Mouse (Mus musculus) embryo, embryonic 9.5 days (tissue): Measurements from ENCODE around the gene Nol3.
A peak's percentile ranks its signal among the peaks of the same experiment; 100 is the strongest.

Experiments used
- DNase-seq: peaks from one replicate; pipeline ENCODE4 v3.0.0-alpha.2; 2017; ENCODE audit errors: extremely low spot score

The Nol3 gene

DNA sequence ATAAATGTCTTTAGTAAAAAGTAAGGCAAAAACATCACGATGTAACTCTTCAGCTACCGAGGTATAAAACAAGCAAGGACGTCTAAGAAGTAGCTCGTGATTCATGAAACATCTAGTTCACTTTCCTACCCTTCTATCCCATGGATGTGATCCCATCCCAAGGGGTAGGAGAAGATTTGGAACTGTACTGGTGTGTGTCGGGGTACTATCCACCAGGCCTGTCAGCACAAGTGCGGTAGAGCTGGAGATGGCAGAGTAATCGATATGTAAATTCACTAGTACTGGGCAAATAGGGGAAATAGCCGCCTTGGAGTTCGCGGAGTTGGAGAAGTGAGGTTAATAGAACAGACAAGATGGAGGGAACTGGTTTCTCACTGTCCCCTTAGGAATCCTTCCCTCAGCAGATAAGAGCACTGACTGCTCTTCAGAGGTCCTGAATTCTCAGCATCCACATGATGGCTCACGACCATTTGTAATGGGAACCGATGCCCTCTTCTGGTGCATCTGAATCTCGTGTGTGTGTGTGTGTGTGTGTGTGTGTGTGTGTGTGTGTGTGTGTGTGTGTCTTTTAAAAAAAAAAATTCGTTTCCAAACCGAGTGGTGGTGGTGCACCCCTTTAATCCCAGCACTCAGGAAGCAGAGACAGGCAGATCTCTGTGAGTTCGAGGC is 12.6 kb upstream of the Nol3 start:
- DNase-seq: no peak

DNA sequence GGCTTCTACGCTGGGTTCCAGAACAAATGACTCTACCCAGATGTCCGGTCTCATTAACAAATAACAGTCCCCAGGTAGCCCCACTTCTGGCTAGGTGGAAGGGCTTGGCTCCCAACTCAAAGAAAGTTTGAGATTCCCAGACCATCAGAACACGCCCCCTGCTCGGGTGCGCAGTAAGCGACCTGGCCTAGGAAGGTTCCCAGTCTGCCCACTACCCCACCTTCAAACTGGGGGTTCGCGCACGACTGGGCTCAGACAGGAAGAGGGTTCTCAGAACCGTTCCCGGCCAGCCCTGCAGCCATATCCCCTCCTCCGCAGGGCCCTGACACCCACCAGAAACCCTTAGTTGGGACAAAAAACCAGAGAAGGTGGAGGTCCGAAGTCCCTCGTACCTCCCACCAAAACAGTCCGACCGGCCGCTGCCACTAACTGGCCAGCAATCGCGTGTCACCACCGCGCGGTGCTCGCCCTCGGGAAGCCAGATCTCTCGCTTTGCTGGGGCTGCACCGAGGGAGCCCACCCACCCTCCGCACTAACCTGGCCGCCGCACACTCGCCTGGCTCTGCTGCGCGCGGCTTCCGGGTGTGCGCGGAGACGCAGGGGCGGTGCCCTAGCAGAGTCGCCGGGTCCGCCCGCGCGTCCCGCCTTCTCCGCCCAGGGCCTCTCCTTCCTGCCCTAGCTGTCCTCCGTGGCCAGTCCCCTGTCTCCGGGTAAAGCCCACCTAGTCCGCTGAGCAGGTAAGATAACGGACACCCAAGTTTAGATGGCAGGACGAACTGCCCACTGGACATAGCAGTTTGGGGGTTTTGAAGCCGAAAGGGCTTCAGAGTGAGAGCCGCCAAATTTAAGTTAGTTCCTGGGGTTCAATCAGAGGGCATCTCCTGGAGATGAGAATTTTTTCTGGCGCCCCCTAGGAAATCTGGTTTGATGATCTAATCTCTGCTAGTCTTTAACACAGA is 11.6 kb upstream of the Nol3 start, which contains the start of the genes Tradd and Fbxl8:
Tradd (minus strand) TSS at position 586 of the 959 bp plus-strand sequence.
Fbxl8 (plus strand) TSS at position 625 of the 959 bp plus-strand sequence.
- peak; percentile 78 for DNase-seq

DNA sequence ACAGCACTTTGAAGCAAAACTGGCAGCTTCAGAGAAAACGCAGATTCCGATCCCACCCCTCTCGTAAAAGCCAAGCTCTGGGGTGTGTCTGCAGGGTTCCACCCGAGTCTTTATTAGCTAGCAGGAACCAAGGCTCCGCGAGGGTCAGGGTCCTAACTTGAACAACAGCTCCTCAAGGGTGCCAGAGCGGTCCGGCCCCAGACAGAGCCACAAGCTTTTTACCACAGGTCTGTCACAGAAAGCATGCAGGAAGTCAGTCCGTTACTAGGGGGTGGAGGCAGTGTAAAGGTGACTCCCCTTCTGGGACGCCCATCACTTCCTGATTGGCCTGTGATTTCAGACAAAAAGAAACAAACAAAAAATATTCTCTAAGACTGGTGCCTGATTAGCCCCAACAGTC is 10.8 kb upstream of the Nol3 start:
- no peak for DNase-seq

DNA sequence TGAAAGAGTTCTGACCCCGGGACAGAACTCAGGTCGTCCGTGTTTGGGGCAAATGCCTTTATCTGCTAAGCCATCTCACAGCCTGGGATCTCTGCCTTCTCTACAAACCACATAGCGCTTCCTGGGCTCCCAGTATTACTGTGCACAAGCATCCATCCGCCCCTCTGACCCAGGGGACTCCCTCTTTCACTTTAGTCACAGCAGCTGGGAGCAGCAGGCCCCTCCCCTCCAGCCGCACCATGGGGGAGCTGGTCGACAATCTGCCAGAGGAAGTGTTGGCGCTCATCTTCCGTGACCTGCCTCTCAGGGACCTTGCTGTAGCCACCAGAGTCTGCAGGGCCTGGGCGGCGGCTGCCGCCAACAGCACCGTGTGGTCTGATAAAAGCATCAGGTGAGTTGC is 9.2 kb upstream of the Nol3 start:
- DNase-seq: no peak

DNA sequence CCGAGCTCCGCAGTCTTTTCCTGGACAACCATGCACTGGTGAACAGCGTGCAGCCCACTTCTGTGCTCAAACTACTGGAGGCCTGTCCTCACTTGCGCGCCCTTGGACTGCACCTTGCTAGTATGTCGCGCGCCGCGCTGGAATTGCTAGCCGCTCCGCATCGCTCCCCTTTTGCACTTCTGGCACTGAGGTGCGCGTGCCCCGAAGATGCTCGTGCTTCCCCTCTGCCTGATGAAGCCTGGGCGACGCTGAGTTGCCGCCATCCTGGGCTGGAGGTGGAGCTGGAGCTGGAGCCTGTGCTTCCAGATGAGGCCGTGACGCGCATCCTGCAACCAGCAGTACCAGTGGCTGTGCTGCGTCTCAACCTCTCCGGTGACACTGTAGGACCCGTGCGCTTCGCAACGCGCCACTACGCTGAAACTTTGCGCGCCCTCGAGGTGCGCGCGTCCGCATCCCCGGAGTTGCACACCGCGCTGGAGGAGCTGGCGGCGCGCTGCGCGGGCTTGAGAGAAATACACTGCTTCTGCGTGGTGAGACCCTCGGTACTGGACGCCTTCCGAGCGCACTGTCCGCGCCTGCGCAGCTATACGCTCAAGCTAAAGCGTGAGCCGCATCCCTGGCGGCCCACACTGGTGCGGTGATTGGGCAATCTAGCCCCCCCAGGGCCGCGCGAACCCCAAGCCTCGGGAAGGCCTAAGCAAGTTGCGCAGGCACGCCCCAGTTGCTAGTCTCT is 7.4 kb upstream of the Nol3 start:
- DNase-seq: no peak

DNA sequence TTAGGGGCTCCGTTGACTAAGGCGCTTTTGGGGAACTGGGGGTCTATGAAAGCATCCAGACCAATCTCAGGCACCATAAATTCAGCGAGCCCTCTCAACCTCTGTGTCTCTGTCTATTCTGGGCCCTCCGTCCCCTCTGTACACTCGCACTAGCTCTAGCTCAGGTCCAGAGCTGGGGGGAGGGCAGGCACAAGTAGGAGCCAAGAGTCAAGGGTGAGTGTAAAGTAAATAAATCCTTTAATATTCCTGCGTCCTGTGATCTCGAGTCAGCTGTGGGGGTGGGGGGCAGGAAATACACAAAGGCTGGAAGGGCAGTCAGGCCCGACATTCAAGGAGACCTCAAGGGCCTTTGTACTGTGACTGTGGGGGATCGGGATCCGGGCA is 6.9 kb upstream of the Nol3 start:
- no peak for DNase-seq

DNA sequence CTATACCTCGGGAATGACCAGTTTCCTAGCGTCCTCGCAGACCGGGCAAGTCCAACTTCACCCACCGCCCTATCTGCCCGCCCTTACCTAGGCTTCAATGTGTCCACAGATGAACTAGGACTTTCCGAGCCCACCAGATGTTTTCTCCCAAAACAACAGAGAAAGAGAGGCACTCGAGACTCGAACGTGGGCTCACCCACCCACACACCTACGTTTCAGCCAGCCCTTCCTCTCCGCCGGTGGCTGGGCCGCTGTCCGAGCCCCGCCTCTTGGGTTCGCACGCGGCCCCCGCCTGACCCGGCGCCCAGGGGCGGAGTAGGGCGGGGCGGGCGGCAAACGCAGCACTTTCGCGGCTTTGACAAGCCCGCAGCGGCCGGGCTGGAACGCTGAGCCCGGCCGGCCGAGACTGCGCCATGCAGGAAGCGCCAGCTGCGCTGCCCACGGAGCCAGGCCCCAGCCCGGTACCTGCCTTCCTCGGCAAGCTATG is 6.4 kb upstream of the Nol3 start, which contains the start of gene Hsf4:
Hsf4 (plus strand) TSS at position 341 of the 487 bp plus-strand sequence.
- DNase-seq: no peak

DNA sequence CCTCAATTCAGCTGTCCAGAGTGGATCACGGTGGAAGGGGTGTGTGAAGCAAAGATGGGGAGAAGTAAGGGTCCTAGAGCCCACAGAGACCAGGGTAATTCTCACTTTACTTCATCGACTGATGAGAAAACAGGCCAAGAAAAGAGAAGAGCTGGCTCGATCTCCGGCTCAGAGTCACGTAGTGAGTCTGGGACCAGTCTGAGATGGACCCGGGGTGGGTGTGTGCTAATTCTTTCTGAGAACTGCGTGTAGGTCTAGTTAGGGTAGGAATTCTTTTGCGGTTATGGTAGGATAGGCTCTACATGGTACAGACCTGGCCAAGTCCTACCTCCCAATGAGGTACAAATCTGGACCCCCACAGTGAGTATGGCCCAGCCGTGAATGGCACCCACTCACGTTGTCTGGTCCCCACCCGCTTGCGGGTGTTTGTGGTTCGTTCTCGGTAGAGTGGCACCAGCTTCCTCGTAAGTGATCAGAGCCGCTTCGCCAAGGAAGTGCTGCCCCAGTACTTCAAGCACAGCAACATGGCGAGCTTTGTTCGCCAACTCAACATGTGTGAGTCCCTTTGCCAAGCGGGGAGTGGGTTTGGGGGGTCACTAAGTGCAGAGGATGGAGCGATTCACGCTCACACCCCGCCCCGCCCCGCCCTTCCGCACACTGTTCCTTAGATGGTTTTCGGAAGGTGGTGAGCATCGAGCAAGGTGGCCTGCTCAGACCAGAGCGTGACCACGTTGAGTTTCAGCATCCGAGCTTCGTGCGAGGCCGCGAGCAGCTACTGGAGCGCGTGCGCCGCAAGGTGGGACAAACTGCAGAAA is 5.6 kb upstream of the Nol3 start:
- DNase-seq: no peak

DNA sequence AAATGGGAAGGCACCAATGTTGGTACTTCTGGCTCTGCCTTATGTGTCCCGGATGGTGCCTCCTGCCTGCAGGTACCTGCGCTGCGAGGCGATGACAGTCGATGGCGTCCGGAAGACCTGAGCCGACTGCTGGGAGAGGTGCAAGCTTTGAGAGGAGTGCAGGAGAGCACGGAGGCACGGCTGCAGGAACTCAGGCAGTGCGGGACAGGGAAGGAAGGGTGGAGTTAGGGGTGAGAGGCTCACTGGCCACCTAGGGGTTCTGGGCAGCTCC is 5.1 kb upstream of the Nol3 start:
- DNase-seq: no peak

DNA sequence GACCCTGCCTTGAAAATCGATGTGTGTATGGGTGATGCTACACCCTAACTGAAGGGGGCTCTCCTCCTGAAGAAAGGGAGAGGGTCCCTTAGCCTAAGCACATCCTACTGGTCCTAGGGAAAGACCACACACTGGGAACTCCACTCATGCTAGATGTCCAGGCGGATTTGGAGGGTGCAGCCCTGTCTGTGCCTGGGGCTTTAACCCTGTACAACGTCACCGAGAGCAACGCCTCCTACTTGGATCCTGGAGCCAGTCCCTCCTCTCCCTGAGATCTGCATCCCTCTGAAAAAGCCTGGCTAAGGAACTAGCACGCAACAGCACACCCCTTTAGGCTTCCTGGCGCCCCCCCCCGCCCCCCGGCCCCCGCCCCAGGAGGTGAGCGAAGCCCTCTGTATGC is 553 bp upstream of the Nol3 start:
- DNase-seq: no peak

DNA sequence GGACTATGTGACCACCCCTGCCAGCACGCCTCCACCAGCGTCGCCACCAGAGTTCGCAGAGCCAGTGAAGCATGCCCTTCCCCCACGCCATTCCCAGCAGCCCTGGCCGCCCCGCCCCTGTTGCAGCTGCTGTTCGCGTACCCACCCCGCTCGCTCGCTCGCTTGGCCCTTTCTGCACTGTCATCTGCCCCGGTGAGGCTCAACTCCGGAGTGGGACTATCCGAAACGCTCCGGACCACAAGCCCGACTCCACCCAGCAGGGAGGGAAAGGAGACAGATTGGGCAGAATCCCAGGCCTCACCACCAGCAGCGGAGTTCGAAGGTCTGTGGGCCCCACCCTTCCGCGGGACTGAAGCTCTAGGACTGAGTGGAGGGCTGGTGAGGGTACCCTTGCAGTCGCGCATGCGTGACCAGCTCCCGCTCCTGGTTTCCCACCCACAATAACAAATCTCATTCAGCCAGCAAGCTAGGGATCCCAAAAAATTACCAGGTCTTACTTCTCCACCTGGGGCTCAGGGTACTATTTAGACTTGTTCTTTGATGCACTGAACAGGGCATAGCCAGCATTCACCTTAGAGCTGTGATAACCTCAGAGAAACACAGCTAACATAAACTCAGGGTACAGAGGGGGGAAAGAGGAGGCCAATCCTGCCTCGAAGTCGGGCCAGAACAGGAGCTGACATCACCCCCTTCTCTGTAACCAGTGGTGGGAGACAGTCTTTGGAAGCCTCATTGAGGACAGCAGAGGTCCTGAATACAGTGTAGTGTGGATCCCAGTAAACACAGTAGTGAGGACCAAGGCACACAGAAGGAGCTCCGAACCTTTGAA is 566 bp downstream of the Nol3 start:
- no peak for DNase-seq

DNA sequence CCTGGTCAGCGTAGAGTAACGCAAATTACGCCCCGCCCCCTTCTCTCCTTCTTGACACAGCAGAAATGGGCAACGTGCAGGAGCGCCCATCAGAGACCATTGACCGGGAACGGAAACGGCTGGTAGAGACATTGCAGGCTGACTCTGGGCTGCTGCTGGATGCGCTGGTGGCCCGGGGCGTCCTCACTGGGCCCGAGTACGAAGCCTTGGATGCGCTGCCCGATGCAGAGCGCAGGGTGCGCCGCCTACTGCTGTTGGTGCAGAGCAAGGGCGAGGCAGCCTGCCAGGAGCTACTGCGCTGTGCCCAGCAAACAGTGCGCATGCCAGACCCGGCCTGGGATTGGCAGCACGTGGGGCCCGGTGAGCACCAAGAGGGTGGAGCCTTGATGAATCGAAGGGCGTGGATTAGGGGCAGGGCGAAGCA is 3.0 kb downstream of the Nol3 start:
- no peak for DNase-seq

DNA sequence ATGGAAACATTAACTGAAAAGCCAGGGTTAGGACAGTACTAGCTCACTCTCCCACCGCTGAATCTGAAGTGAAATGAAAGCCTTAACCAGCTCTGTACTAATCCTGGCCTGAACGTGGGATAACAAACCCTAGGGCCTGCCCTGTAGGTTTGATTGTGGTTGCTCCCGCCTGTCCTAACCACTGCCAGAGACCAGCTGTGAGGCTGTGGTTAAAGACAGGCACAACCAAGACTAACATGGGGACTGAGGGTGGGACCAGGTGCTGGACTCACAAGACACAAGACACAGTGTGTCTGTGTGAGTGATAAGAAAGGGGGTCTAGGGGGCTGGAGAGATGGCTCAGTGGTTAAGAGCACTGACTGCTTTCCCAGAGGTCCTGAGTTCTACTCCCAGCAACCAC is 4.6 kb downstream of the Nol3 start:
- no peak for DNase-seq

DNA sequence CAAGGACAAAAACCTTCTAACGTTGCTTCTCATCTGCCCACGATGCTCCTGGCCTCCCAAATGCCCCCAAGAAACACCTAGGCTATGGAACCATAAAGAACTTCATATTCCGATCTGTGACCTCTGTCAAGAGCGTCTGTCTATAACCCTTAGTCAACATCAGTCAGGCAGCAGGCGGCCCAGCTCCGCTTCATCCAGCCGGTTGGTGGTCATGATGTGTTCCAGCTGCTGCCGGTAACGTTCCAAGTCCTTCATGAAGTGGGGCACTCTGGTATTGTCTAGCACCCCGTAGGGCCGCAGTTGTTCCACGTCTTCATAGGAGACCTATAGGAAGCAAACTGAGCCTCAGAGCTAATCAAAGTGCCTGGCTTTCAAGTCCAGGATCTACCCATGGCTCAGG is 5.9 kb downstream of the Nol3 start:
- no peak for DNase-seq

DNA sequence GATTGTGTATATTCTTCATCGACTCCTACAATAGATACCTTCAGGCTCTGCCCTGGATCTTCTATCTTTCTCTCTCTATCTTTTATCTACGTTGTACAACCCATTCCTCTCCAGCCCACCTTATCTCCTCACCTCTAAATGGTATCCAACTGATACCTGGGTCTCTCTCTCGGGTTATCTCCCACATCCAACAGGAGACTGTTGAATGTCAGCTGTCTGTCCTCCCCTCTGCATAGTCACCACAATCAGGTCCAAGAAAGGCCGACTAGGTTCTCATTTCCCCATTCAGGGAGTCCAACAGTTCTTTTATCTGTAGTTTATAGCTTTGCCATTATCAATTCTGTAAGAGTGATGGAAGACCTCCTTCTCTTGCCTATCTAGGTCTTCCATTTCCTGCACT is 6.3 kb downstream of the Nol3 start:
- no peak for DNase-seq

DNA sequence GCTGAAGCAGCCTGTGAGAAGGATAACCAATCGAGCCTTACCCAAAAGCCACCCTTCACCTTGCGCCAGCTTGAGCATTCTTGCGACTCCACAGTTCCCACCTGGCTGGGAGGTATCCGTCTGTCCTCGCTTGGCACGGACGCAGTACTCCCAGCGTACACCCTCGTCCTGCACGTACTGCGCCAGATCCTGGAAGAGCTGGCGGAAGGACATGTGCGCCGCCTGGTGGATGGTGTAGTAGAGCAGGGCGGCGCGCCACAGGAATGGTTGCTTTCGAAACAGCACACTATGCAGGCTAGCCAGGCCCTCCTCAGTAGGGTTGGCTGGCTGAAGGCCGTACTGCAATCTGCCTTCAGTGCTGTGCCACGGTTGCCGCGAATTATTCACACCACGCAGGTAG is 7.1 kb downstream of the Nol3 start:
- peak; percentile 42 for DNase-seq

DNA sequence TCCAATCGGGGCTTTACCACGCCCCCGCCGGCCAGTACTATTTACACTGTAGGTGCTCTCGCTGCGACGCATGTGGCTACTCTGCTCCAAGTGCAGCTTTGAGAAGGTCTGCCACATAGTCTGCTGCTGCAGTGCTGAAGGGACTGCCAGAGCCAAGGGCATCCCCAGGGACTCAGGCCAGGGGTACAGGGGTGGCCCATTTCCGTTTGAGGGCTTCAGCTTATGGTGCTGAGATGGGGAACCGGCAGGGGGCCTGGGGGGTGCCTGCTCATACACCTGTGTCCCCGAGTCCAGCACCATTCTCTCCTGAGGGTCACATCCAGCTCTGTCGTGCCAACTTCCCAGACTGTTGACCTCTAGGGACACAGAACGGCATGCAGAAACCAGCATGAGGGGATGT is 9.6 kb downstream of the Nol3 start:
- no peak for DNase-seq

DNA sequence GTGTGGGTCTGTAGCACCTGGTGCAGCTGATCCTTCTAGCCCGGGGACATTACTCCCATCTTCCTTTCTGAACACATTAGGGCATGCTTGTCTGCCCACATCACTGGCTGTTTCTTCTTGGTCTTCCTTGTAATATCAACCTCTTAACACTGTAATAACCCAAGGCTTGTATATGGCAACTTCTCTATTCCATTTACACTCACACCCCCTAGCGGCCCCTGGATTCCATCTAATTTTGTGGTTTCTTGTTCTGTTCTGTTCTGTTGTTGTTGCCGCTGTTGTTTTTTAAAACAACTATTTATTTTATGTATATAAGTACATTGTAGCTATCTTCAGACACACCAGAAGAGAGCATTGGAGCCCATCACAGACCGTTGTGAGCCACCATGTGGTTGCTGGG is 11.0 kb downstream of the Nol3 start:
- DNase-seq: no peak

DNA sequence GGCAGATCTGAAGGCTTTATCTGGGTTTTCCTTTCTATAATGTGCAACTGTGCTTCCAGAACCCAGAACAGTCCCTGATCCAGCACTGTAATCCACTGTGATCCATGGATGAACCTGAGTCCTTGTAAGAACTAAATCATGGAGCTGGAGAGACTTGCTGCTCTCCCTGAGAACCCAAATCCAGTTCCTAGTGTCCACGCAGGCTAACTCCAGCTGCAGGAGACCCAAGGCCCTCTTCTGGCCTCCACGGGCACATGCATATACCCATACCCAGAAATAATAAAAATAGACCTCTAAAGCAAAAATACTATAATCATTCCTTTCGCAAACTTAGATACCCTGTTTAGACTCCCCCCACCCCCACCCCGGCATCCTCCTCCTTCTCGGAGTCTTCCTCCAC is 12.3 kb downstream of the Nol3 start:
- DNase-seq: no peak

DNA sequence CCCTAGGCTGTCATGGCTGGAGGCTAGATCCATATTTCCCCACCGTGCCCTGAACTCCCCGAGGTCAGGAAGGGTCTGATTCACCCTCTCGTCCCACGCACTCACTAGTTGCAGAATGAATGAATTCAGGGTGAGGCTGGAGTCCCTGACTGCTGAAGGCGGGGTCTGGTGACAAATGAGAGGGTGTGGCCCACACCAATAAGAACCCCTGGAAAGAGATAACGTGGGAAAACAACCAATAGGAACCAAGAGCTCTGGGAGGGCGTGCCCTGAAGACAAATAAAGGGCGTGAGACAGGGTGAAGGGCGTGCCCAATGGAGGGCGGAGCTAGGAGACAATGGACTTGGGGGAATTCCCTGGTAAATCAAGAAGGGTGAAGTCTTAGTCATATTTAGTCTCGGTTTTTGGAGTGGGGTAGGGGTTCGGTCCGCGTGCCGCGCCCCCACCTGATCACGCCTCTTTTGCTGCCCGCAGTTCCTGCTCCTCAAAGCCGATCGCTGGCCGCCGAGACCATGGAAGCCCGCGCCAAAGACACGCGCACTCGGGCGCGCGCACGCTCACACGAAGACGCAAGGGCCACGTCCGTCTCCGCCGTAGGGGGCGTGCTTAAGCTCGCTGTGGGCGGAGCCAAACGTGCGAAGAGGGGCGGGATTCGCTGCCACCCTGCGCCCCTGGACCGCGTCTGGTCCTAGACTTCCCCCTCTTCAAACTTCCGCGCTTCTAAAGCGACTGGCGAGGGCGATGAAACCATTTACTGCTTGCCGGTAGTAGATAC is 13.2 kb downstream of the Nol3 start:
- peak; percentile 94 for DNase-seq
